Mouse (Mus musculus): ENCODE results near the gene Slc25a18.

DNA sequence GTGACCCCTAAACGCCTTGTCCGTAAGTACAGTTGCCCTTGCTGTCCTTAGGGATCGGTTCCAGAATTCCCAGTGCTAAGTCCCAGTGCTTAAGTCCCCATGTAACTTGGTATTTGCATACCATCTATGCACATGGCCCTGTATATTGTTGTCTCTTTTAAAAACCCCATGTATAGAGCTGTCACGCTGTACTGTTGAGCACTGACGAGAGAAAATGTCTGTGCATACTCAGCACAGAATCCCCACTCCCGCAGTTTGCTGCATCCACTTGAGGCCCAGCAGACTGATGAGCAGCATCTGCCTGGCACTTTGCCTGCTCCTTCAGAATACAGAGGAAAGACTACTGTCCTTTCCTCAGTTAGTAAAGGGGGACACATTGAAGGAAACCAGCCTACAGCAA lies 385 bp downstream of the Slc25a18 start:
- TF ChIP-seq CTCF (IDR thresholded peaks at IDR 0.05; ENCODE audit: borderline replicate concordance, insufficient read depth, low read depth, low read length) (no peak), POLR2A (IDR thresholded peaks at IDR 0.05; ENCODE audit: borderline replicate concordance, insufficient read depth, low read length) (no peak)

Measured in cerebellum, adult 2 months (tissue).